Mouse (Mus musculus): Measurements from ENCODE around the gene Col18a1. TPM values are rescaled to one million over a fixed set of nuclear protein-coding genes. Genes with fewer than 3 reads are reported as not detected.

Gene Col18a1
- total RNA-seq, 1 experiment from 2014 or later = not detected

DNA sequence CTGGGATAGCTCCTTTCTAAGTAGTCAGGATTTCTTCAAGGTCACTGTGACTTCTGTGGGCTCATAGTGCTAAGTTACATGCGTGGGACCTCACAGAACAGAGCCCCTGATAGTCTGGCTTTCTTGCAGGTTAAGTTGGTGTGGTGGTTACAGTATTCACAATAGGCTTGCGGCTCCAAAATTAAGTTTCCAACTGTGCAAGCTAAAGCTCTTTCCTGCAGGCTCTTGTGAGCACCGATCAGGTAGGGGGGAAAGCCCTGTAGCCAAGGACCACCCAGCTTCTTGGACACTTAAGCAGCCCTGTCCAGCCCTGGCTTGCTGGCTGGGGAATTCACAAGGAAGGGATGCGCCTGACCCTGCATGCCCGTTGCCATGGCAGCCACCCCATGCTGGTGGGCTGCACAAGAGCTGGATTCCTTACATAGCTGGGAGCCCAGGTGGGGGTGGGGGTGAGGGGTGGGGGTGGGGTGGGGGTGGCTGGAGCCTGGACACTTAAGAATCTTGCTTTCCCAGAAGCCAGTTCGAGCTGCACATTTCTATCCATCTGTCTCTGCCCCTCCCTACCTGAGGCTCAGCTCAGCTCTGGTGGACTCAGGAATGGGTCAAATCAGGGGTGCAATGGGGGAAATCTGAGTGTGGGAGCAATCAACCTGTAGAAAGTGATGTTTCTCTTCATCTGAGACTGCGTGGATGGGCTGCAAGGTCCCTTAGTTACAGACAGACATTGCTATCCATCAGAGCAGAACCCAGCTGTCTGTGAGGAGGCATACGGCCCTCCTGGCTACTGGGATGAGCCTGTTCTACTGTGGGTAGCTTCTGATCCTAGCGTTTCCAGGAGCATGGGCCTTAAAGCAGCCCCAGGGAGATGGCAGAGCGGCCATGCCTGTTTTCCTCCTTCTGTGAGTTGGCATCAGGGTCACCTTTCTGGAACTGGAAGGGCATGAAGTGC, 24.9 kb upstream of the Col18a1 start:
- ATAC-seq (ENCODE audit: extremely low read depth, insufficient number of reproducible peaks, low FRiP score, poor library complexity, severe bottlenecking) = no peak

DNA sequence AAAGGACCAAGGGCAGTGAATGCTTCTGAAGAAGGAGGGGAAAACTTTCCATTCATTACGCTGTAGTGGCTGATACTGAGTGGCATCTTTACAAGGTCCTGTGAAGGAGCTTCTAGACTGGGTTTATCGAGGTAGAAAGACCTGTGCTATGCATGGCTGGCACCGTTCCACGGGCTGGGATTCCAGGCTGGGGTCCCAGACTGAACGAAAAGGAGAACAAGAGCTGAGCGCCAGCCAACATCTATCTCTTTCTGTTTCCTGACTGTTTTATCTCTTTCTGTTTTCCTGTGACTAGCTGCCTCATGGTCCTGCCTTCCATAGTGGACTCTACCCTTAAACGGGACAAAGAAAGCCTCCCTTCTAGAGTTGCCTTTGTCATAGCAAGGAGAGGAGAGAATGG, 21.1 kb upstream of the Col18a1 start:
- ATAC-seq (ENCODE audit: extremely low read depth, insufficient number of reproducible peaks, low FRiP score, poor library complexity, severe bottlenecking) = no peak

DNA sequence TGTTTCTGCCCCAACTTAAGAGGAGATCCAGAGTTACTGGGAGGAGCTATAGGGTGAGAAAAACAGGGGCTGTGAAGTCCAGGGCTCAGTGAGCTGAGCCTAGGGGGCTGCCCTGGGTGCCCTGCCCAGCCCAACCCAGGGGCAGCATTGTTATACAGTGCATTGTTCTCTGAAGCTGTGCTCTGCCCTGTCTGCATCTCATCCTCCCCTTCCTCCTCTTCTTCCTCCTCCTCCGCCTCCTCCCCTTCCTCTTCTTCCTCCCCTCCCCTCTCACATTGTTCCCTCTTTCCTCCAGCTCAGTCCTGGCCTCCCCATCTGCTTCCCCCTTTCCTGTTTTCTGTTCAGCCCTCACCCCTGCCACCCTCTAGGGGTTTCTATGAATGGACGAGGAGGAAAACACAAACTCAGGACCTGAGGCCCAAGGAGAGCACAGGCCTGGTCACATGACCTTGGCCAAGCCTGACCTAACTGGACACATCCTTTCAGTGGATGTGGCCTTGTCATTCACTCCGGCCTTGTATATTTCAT, 16.5 kb upstream of the Col18a1 start:
- no peak for ATAC-seq (ENCODE audit: extremely low read depth, insufficient number of reproducible peaks, low FRiP score, poor library complexity, severe bottlenecking)

DNA sequence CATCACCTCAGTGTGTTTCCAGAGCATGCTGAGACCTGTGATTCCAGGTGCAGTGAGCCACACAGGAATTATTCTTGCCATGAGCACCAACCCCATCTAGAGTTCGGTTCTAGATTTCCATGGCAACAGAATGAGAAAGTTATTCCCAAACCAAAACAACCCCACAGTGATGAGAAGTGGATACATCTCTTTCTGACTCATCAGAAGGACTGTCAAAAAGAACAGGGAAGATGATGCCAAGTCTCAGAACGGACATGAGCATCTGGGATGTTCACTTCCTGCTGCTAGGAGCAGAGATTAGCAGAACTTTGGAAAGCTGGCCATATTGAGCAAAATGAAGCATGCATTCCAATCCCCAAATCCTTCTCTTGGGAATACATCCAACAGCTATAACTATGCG, 13.8 kb upstream of the Col18a1 start:
- ATAC-seq (ENCODE audit: extremely low read depth, insufficient number of reproducible peaks, low FRiP score, poor library complexity, severe bottlenecking) = no peak

DNA sequence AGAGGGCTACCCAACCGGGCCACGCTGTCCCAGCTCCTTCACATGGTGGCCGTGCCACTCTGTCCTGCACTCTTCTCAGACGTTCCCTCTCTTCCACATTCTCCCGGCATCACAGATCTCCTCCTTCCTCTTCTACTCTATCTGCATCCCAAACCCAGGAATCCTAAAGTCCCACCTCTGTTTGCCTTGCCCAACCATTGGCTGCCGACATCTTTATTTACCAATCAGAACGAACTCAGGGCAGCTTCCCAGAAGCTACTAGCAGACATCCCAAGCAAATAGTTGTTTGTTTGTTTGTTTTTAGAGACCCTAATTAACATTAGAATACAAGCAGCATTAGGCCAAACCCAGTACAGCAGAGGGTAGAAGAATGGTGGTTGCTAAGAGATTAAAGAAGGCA, 12.3 kb upstream of the Col18a1 start:
- ATAC-seq (ENCODE audit: extremely low read depth, insufficient number of reproducible peaks, low FRiP score, poor library complexity, severe bottlenecking) = no peak

DNA sequence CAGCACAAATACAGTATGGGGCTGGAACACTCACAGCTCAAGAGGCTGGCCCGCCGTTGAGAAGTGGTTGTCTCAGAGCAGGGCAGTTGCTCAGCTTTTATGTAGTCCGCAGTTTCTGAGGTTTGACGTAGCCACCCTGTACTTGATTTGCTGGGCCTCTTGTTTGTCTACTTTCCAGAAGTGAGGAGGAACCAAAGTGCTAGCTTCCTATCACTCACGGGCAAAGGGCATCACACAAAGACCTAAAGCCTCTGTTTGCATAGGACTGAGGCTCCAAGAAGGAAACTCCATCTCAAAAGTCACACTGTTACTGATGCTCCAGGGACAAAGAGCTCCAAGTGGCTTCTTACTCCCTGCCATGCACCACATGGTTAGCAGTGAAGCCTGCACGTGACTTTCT, 4.1 kb upstream of the Col18a1 start:
- no peak for ATAC-seq (ENCODE audit: extremely low read depth, insufficient number of reproducible peaks, low FRiP score, poor library complexity, severe bottlenecking)

DNA sequence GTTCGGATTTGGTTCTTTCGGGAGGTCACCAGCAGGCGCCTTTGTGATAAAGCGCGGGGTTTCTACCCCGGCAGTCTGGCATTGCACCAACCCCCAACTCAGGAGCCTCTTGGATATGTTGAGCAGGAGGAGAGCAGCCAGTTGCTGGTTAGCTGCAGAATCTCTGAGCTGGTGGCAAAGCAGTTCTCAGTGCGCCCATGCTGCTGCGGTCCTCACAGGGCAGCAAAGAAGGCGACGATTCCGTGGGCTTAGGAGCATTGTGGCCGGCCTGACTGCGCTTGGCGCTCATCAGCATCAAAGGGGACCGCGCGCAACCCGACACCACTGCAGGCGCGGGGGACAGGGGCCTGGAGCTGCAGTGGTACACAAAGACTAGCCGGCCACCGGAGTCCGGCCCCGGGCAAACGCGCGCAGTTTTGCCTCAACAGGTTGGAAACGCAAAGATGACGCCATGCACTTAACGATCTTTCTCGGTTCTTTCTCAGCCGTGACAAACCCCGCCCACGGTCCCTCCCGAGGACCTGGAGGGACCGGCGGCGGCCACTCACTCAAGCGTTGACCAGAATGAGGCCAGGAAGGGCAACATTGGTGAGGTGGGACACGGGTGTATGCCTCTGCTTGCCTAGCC, 916 bp downstream of the Col18a1 start:
- no peak for ATAC-seq (ENCODE audit: extremely low read depth, insufficient number of reproducible peaks, low FRiP score, poor library complexity, severe bottlenecking)

DNA sequence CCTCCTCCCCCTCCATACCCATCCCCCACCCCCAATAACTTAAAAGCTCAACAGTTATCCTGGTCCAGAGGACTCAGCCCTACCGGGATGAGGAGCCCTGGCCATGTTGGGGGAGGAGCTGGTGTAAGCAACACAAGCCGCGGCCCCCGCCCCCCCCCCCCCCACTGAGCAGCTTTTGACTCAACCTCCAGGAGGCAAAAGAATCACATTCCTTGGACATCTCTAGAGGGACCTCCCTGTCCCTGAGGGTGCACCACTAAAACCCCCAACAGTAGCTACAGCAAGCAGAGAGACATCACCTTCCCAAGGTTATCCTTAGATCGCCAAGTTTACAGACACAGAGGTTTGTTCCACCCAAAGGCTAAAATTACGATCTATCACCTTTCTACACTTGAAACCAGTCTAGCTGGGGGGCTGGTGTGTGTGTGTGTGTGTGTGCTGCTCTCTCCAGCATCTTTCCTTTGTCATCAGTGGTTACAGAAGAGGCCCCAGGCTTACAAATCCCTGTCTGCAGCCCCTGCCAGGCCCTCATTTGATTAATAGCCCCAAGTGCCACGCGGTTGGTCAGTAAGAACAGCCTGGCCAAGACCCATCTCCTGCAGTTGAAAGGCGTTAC, 1.8 kb downstream of the Col18a1 start:
- ATAC-seq (ENCODE audit: extremely low read depth, insufficient number of reproducible peaks, low FRiP score, poor library complexity, severe bottlenecking) = no peak

DNA sequence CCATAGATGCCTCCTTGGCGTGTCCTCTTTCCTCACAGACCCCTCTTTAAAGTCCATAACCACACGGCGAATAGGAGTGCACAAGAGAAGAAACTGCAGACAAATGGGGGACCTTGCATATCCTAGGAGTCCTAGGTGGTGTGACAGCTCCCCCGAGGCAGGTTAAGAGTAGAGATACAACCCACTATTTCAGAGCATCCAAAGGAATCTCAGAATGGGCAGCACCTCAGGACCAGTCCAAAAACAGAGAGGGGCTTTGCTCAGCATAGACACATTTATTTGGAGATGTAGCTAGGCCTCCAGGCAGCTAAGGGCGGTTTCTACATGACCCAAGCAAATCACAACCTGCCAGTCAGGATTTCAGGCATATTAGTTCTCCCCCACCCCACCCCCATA, 2.3 kb downstream of the Col18a1 start:
- no peak for ATAC-seq (ENCODE audit: extremely low read depth, insufficient number of reproducible peaks, low FRiP score, poor library complexity, severe bottlenecking)

DNA sequence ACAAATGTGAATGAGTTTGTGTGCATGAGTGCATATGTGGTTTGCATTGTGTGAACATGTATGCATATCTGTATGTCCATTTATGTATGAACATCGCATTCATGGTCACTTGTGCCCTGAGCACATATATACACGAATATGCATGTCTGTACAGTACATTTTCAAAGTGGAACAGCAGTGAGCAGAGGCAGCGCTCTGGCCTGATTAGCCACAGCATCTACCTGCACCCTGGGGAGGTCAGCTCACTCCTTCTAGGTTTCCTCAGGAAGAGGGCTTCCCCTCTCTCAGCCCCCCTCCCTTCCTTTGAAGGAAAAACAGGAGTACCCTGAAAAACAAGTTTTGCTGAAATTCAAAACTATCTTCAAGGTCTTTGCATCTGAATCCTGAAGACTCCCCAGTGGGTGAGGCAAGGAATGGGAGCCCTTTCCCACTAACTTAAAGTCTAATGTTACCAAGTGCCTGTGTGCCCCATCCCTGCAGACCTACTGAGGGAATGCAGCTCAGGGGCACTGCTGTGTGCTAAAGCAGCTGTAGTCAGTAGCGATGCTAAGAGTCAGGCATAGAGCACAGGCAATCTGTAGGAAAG, 2.9 kb downstream of the Col18a1 start:
- no peak for ATAC-seq (ENCODE audit: extremely low read depth, insufficient number of reproducible peaks, low FRiP score, poor library complexity, severe bottlenecking)

DNA sequence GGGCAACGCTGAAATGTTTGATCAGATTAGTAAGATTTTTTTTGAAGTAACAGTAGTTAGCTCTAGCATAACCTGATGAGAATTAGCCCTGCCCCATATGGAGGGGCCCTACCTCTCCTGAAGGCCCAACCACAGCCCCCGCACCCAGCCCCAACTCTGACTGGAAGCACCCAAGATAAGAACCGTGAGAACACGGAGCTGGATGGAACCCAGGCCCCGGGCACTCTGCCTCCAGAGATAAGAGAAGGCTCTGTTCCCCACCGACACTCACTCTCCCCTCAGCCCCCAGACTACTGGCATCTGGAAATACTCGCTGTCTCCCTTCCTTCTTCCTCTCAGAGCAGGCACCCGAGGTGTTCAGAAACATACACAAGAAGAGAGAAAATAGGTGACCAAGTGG, 6.8 kb downstream of the Col18a1 start:
- no peak for ATAC-seq (ENCODE audit: extremely low read depth, insufficient number of reproducible peaks, low FRiP score, poor library complexity, severe bottlenecking)

DNA sequence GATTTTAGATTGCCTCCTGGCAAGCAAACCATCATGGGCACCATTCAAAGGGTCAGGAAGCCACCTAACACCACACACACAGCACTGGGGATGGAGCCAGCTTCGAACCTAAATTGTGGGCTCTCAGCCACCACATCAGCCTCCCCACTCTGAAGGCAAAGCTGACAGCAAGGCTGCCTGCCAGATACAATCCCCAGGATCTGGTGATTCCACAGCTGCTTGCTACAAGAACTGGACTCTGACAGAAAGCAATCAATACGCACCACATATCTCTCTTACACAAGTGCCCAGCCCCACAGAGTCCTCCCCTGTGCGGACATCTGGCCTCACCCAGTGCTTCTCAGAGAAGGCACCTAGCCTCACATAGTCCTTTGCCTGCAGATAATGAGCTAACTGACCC, 7.4 kb downstream of the Col18a1 start:
- ATAC-seq (ENCODE audit: extremely low read depth, insufficient number of reproducible peaks, low FRiP score, poor library complexity, severe bottlenecking) = no peak

DNA sequence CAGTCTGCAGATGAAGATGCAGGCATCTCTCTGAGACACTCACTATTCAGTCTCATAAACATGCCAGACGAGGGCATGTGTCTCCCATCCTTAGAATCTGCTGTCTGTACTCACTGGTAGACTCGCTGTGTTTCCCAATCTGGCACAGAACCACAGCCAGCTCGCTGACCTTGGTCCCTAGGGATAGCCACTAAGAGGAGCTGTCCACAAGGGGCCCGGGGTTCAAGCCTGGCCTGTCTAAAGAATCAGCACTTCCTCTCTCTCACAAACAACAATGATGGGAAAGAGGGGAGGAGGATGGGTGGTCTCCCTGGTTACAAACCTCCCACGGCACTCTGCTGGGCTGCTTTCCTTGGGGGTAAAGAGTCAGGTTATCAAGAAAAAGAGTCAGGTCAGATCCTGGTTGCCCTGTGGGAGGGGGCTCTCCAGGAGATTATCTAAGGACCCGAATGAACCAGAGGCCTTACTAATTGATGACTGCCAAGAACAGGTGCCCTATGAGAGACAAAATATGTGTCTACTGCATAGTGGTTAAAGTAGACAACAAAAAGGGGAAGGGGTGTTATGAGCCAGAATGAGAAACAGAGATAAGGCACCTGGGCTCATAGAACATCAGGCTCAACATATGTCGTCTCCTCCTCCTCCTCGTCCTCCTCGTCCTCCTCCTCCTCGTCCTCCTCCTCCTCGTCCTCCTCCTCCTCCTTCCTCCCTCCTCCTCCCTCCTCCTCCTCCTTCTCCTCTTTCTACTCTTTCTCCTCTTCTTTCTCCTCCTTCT, 8.9 kb downstream of the Col18a1 start:
- ATAC-seq (ENCODE audit: extremely low read depth, insufficient number of reproducible peaks, low FRiP score, poor library complexity, severe bottlenecking) = no peak

DNA sequence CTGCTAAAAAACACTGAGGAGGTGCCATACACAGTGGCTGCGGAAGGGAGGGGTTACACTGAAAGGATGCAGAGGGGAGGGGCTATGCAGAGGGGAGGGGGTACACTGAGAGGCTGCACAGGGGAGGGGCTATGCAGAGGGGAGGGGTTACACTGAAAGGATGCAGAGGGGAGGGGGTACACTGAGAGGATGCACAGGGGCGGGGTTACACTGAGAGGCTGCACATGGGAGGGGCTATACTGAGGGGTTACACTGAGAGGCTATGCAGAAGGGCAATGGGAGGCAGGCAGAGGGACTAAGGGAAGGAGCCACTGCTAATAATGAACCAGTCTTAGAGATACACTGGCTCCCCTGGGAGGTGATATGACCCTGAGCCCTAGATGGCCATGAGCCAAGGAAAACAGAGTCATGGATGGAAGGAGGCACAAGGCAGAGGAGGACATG, 14.1 kb downstream of the Col18a1 start:
- no peak for ATAC-seq (ENCODE audit: extremely low read depth, insufficient number of reproducible peaks, low FRiP score, poor library complexity, severe bottlenecking)

DNA sequence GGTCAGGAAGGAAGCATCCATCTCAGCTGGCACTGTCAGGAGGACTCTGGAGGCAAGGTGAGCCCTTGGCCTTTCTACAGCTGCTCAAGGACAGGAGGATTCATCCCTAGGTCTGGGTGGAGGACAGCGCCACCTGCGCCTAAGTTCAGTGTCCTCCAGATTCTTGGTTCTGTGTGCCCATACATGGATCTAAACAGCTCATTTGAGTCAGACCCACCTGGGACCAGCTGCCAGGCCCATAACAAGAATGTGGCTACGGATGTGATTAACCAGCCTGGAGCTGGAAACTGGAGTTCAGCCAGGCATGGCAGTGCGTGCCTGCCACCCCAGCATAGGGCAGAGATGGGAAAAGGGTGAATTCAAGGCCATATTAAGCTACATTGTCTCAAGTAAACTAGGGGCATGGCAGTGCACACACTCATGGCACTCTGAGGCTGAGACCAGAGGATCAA, 14.8 kb downstream of the Col18a1 start:
- no peak for ATAC-seq (ENCODE audit: extremely low read depth, insufficient number of reproducible peaks, low FRiP score, poor library complexity, severe bottlenecking)

DNA sequence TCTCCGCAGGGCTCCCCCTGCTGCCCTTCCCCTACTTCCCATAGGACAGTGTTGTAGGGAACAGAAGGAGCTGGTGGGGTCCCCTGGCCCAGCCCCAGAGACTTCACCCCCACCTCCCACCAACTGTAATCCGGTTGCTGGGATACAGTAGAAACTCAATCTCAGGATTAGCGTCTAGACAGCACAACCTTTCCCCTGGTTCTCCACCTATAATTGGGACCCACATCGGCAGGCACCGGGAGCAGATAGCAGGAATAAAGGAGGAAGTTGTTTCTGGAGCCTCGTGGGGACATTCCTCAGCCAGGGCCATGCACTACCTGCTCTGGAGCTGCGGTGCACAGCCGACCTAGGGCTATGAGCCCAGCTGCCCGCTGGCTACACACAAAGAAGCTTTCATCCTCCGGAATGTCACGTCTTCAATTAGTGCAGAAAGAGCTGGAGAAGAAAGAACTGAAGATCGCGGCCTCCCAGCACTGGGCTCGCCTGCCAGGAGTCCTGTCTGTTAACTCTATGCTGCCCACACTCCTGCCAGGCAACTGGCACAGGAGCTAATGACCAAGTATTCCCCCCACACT, 15.3 kb downstream of the Col18a1 start:
- no peak for ATAC-seq (ENCODE audit: extremely low read depth, insufficient number of reproducible peaks, low FRiP score, poor library complexity, severe bottlenecking)

DNA sequence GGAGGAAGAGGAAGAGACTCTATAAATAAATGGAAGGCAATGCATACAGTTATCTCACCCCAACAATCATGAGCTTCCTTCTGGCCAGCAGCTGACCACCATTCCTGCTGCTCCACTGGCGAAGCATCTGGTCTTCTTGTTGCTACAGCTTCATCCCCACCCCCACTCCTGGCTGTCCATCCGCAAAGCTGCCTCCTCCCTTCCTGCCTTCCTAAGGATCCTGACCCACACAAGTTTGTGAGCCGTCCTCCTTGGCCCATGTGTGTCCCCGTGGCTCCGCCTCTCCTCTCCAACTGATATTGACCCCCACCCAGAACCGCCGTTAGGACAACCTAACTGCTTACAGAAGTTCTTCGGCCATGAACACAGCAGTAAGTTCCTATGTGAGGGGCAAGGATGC, 16.3 kb downstream of the Col18a1 start:
- ATAC-seq (ENCODE audit: extremely low read depth, insufficient number of reproducible peaks, low FRiP score, poor library complexity, severe bottlenecking) = no peak

DNA sequence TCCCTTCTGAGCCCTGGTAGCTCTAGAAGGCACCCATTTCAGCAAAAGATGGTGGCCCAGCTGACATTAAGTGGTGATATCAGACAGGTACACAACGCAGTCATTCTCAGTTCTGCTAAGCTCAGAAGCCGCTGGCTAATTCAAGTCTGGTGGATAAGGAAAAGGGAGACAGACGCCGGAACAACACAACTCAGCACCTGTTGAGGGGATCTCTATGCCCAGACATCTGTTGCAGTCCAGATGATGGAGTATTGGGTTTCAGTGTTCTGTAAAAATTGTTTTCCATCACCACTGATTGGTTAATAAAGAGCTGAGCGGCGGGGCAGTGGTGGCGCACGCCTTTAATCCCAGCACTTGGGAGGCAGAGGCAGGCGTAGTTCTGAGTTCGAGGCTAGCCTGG, 18.8 kb downstream of the Col18a1 start:
- no peak for ATAC-seq (ENCODE audit: extremely low read depth, insufficient number of reproducible peaks, low FRiP score, poor library complexity, severe bottlenecking)

All from neutrophil, adult 5-6 weeks (primary cell).